Mouse (Mus musculus) embryonic facial prominence, embryonic 13.5 days (tissue): ENCODE measurements around the gene Pcdh19. TPM values are rescaled to one million over a fixed set of nuclear protein-coding genes. Genes with fewer than 3 reads are reported as not detected.

Experiments used
- ATAC-seq: fragments of 200-750 bp; cut with Nextera tagmentation; 2 replicates; pipeline ENCODE4 v1.8.0; 2017; ENCODE audit warnings: low read depth; ENCODE audit not compliant: insufficient number of reproducible peaks, insufficient read depth, low FRiP score, low TSS enrichment
- H3K27ac ChIP-seq: fragments of 300-500 bp; sonication (generic); 2 replicates; pipeline ENCODE4 v1.5.1; 2015; ENCODE audit warnings: moderate library complexity, mild to moderate bottlenecking, inconsistent platforms
- H3K27me3 ChIP-seq: fragments of 300-500 bp; sonication (generic); 2 replicates; pipeline ENCODE4 v1.6.1; 2015; ENCODE audit warnings: mild to moderate bottlenecking, inconsistent platforms
- H3K36me3 ChIP-seq: fragments of 300-500 bp; sonication (generic); 2 replicates; pipeline ENCODE4 v1.6.1; 2015; ENCODE audit warnings: mild to moderate bottlenecking, inconsistent platforms
- H3K4me1 ChIP-seq: fragments of 300-500 bp; sonication (generic); 2 replicates; pipeline ENCODE4 v1.6.1; 2015; ENCODE audit warnings: inconsistent platforms
- H3K4me2 ChIP-seq: fragments of 300-500 bp; sonication (generic); 2 replicates; pipeline ENCODE4 v1.6.1; 2015; ENCODE audit warnings: moderate library complexity, mild to moderate bottlenecking, inconsistent platforms
- H3K4me3 ChIP-seq: fragments of 300-500 bp; sonication (generic); 2 replicates; pipeline ENCODE4 v1.5.1; 2015; ENCODE audit warnings: mild to moderate bottlenecking, inconsistent platforms
- H3K9ac ChIP-seq: fragments of 300-500 bp; sonication (generic); 2 replicates; pipeline ENCODE4 v1.6.1; 2015; ENCODE audit warnings: mild to moderate bottlenecking, inconsistent platforms
- H3K9me3 ChIP-seq: fragments of 300-500 bp; sonication (generic); 2 replicates; pipeline ENCODE4 v1.6.1; 2016; ENCODE audit warnings: inconsistent platforms
- WGBS: fragments of 180-500 bp; shearing (Covaris S2); methylation state at CpG from one replicate; pipeline ENCODE4 v1.1.7; 2015; ENCODE audit warnings: mixed read lengths; 5-methylcytosine and 5-hydroxymethylcytosine counted together
- polyA plus RNA-seq: library from polyadenylated mRNA; unstranded; fragments of >200 nt; fragmentation: Nextera tagmentation; extraction: Ambion mirVana; gene quantifications from 2 replicates; pipeline ENCODE4 v1.2.1, GENCODE M21; 2015

Gene Pcdh19
- polyA plus RNA-seq, 1 experiment from 2014 or later: 10.6 TPM

DNA sequence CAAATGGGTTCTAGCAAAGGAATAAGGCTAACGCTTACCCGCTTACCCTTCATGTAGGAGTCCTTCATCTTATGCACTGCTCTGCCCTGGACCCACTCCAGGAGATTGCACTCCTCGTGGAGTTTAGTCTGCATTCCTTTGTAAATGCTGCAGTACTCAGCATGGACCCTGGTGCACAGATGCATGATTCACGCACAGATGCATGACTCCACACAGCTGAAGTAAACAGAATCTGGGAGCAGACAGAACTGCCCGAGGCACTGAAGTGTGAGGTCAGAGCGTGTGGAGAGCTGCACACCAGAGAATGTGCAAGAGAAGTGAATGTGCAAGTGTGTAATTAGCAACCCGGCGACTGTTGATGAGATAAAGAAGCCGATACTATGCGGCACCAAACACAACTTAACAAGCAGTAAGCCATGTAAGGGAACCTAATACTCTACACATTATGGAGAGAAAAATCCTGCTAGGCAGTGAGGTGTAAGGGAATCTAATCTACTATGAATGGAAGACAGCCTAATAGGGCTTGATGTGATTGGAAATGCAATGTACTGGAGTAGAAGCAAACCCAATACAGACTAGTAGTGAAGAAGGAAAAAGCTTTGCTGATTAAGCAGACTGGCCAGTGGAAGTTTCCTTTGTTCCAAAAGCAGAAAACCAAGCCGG, 32.8 kb downstream of the Pcdh19 start:
- Histone ChIP-seq H3K4me3 (no peak overlapping the region), H3K4me1 (0 out of 2 replicates have a peak, but pooled peaks cover 3% of the 10 kb centered on the region), H3K9me3 (no peaks in the 10 kb centered on the region), H3K27me3 (peaks cover 21% of the 10 kb centered on the region), H3K27ac (no peak overlapping the region), H3K9ac (no peak overlapping the region), H3K36me3 (no peaks in the 10 kb centered on the region), H3K4me2 (no peak overlapping the region)
- 44% methylated on average over 11 of the region's 11 CpGs for WGBS
- ATAC-seq: peak; percentile 37; the same call in 1 of the 2 replicates

DNA sequence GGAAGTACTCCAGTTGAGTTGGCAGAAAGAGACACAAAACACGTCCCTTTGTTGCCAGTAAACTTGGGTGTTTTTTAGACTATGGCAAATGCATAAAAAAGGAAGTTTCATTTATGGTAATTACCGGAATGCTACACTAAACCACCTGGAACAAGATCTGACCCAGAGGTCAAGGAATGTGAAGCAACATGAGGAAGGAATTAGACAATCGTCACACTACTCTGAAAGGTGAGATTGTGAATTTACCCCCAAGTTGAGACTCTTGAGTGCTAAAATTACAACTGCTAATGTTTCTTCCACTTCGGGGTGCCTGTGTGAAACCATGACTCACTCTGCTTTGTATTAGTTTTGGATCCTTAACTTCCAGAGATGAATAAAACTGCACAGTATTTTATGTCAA, 33.6 kb downstream of the Pcdh19 start:
- H3K27me3 ChIP-seq: peaks cover 25% of the 10 kb centered on the region
- H3K9ac ChIP-seq: no peak overlapping the region
- WGBS: 24% methylated on average over 4 of the region's 4 CpGs
- H3K27ac ChIP-seq: no peak overlapping the region
- H3K36me3 ChIP-seq: no peaks in the 10 kb centered on the region
- no peak overlapping the region for H3K4me3 ChIP-seq
- no peak for ATAC-seq
- H3K9me3 ChIP-seq: no peaks in the 10 kb centered on the region
- H3K4me2 ChIP-seq: no peak overlapping the region
- 0 out of 2 replicates have a peak, but pooled peaks cover 3% of the 10 kb centered on the region for H3K4me1 ChIP-seq

DNA sequence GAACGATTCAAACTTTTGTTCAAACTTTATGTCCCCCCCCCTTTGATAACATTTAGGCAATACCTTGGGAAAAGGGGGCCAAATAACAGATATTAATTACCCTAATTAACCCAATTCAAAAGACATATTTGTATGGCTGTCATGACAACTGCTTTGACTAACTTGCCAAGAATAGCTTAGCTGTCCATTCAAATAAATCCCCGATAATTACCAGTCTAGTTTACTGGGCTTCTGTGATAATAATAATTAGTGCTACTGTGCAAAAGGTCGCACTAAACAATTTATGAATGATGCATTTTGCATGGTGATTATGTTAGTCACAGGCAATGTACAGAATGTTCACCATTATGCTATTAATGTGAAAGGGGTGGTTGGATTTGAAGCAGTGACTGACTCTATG, 35.7 kb downstream of the Pcdh19 start:
- WGBS: 73% methylated on average over 3 of the region's 3 CpGs
- H3K4me3 ChIP-seq: no peak overlapping the region

GRCm38 (mm10) chrX:133650379-133650778, 38.4 kb downstream of the Pcdh19 start:
- Histone ChIP-seq H3K9ac (no peak overlapping the region), H3K36me3 (no peaks in the 10 kb centered on the region), H3K27me3 (peaks cover 18% of the 10 kb centered on the region), H3K9me3 (no peaks in the 10 kb centered on the region), H3K4me3 (no peak overlapping the region), H3K4me2 (no peak overlapping the region), H3K27ac (no peak overlapping the region), H3K4me1 (no peaks in the 10 kb centered on the region)
- 66% methylated on average over 3 of the region's 3 CpGs for WGBS
- no peak for ATAC-seq

More for the DNA sequence above, 35.7 kb downstream of the Pcdh19 start:
- Histone ChIP-seq H3K9me3 (no peaks in the 10 kb centered on the region), H3K4me2 (no peak overlapping the region), H3K9ac (no peak overlapping the region), H3K27ac (no peak overlapping the region), H3K27me3 (peaks cover 19% of the 10 kb centered on the region), H3K36me3 (no peaks in the 10 kb centered on the region), H3K4me1 (0 out of 2 replicates have a peak, but pooled peaks cover 3% of the 10 kb centered on the region)
- ATAC-seq: no peak

DNA sequence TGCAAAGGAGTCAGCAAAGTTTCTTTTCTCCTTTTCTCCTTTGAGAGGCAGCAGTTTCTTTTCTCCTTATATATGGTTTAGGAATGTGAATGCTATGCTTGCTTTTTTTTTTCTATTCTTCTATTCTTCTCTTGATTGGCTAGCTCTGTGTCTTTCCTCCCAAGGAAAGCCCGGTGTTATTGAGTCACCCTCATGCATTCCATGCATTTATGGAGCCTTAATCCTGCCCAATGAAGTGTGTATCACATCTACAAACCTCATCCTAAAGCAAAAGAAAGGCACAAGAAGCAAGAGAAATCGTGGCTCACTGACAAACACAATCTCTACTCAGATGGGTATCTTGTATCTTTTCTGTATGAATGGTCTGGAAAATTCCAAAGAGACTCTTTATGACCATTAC, 41.0 kb downstream of the Pcdh19 start:
- no peak overlapping the region for H3K9ac ChIP-seq
- no peaks in the 10 kb centered on the region for H3K36me3 ChIP-seq
- H3K4me3 ChIP-seq: no peak overlapping the region
- WGBS: 60% methylated on average over 2 of the region's 2 CpGs
- H3K4me1 ChIP-seq: no peaks in the 10 kb centered on the region
- no peak for ATAC-seq
- no peak overlapping the region for H3K27ac ChIP-seq
- no peak overlapping the region for H3K4me2 ChIP-seq
- no peaks in the 10 kb centered on the region for H3K9me3 ChIP-seq
- H3K27me3 ChIP-seq: peaks cover 17% of the 10 kb centered on the region

DNA sequence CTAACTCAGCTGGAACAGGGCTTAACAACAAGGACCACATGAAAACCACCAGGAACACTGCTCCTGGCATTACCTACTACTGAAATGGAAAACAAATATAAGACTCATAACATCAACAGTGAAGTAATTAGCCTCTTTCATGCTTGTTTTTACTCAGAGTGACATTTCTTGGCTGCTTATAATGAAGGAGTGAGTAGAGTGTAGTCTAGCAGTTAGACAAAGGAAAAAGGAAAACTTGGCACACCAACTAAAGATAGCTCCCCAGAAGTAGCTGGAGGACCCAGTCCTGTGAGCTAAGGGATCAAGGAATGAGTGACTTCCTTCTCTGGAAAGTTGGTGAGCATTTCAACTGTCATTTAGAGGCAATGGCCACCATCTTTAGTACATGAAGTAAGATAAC, 49.3 kb downstream of the Pcdh19 start:
- Histone ChIP-seq H3K9me3 (no peaks in the 10 kb centered on the region), H3K4me3 (no peak overlapping the region), H3K4me1 (no peaks in the 10 kb centered on the region), H3K27ac (no peak overlapping the region), H3K27me3 (peaks cover 21% of the 10 kb centered on the region; the same call in 1 of the 2 replicates), H3K36me3 (no peaks in the 10 kb centered on the region), H3K9ac (no peak overlapping the region), H3K4me2 (no peak overlapping the region)
- no peak for ATAC-seq

DNA sequence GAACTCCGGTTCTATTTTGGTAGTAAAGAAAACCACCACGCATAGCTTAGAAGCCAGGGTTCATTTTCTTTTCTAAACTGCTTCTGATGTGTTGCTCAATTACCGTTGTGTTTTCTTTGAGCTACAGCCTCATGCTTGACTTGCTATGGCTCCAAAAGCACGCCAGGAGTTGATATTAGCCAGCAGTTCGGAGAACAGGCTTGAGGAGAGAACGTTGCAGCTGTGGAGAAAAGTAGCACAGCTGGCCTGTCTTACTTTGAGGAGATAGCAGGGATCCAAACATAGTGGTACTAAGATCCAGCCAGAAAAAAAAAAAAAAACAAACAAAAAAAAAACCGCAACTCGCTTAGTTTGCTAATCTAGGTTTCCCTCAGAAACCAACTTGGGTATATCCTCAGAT, 59.2 kb downstream of the Pcdh19 start:
- Histone ChIP-seq H3K9me3 (no peaks in the 10 kb centered on the region), H3K4me3 (no peak overlapping the region), H3K4me2 (no peak overlapping the region), H3K27ac (no peak overlapping the region), H3K9ac (no peak overlapping the region), H3K4me1 (no peaks in the 10 kb centered on the region), H3K36me3 (no peaks in the 10 kb centered on the region), H3K27me3 (peaks cover 17% of the 10 kb centered on the region)
- no peak for ATAC-seq
- 77% methylated on average over 8 of the region's 8 CpGs for WGBS

GRCm38 (mm10) chrX:133618222-133618621, 70.6 kb downstream of the Pcdh19 start:
- Histone ChIP-seq H3K9me3 (no peaks in the 10 kb centered on the region), H3K27ac (no peak overlapping the region), H3K4me1 (no peaks in the 10 kb centered on the region), H3K9ac (no peak overlapping the region), H3K4me2 (no peak overlapping the region), H3K27me3 (no peaks in the 10 kb centered on the region; the same call in 1 of the 2 replicates), H3K36me3 (no peaks in the 10 kb centered on the region), H3K4me3 (no peak overlapping the region)
- 71% methylated on average over 1 of the region's 1 CpGs for WGBS
- no peak for ATAC-seq

- no peak overlapping the region for H3K4me2 ChIP-seq
- no peak overlapping the region for H3K4me3 ChIP-seq
- no peaks in the 10 kb centered on the region for H3K9me3 ChIP-seq
- no peak overlapping the region for H3K9ac ChIP-seq
- H3K4me1 ChIP-seq: peaks cover 19% of the 10 kb centered on the region; the same call in 1 of the 2 replicates
- H3K27me3 ChIP-seq: peaks cover 21% of the 10 kb centered on the region
- no peak for ATAC-seq
- 0 out of 2 replicates have a peak overlapping the region, but pooled peaks have one; percentile 39 for H3K27ac ChIP-seq
- no peaks in the 10 kb centered on the region for H3K36me3 ChIP-seq
- 47% methylated on average over 4 of the region's 4 CpGs for WGBS
These were observed 83.0 kb downstream of the Pcdh19 start for GRCm38 (mm10) chrX:133605828-133606227.

GRCm38 (mm10) chrX:133604272-133604671, 84.5 kb downstream of the Pcdh19 start:
- Histone ChIP-seq H3K4me1 (peaks cover 19% of the 10 kb centered on the region; the same call in 1 of the 2 replicates), H3K9ac (no peak overlapping the region), H3K4me3 (no peak overlapping the region), H3K27me3 (peaks cover 15% of the 10 kb centered on the region), H3K36me3 (no peaks in the 10 kb centered on the region), H3K4me2 (no peak overlapping the region), H3K27ac (no peak overlapping the region), H3K9me3 (no peaks in the 10 kb centered on the region)
- 33% methylated on average over 4 of the region's 4 CpGs for WGBS
- ATAC-seq: 0 out of 2 replicates have a peak, but pooled peaks have one; percentile 59

DNA sequence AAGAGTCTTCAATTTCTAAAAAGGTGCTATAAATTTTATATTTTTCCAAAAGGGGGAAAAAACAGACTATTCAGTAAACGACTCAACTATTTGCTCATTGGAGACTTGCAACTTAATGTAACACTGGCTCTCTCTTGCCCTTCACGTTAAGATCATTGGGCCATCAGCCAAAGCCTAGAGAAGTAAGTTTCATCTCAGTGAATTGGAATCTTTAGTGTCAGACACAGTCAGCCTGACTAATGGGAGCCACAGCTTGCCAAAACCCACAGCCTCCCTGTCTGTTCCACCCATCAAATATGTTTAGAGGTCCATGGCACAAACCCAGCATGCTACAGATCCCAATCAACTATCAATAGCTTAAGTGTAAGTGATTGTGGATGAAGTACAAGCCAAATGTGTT, 86.7 kb downstream of the Pcdh19 start:
- H3K4me3 ChIP-seq: no peak overlapping the region
- H3K9me3 ChIP-seq: no peaks in the 10 kb centered on the region
- peak overlapping the region; percentile 22; the same call in 1 of the 2 replicates for H3K27ac ChIP-seq
- WGBS: 44% methylated on average over 2 of the region's 2 CpGs
- ATAC-seq: no peak
- H3K4me2 ChIP-seq: no peak overlapping the region
- H3K27me3 ChIP-seq: peaks cover 6% of the 10 kb centered on the region
- H3K4me1 ChIP-seq: peaks cover 19% of the 10 kb centered on the region; the same call in 1 of the 2 replicates
- H3K36me3 ChIP-seq: no peaks in the 10 kb centered on the region
- H3K9ac ChIP-seq: no peak overlapping the region

DNA sequence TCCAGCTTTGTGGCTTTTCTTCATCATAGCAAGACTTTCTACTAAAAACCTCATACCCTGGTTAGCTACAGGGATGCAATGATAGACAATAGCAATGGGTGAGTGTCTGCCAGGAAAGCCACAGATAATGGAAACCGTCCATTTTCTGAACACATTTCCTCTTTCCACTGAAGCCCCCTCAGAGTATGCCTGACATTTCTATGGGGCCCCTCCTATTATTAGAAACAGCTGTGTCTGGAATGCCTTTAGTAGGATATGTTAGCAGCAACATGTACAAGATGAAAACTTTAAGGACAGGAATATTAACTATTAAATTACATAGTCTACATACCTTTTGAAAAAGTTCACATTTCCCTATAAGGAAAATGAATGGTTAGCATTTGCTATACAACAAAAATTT, 87.1 kb downstream of the Pcdh19 start:
- peaks cover 19% of the 10 kb centered on the region; the same call in 1 of the 2 replicates for H3K4me1 ChIP-seq
- H3K9me3 ChIP-seq: no peaks in the 10 kb centered on the region
- WGBS: 40% methylated on average over 1 of the region's 1 CpGs
- H3K36me3 ChIP-seq: no peaks in the 10 kb centered on the region
- no peak overlapping the region for H3K4me2 ChIP-seq
- H3K4me3 ChIP-seq: no peak overlapping the region
- H3K27me3 ChIP-seq: peaks cover 9% of the 10 kb centered on the region
- H3K27ac ChIP-seq: peak overlapping the region; percentile 28; the same call in 1 of the 2 replicates
- H3K9ac ChIP-seq: no peak overlapping the region
- no peak for ATAC-seq
